In the genomic region with DNA sequence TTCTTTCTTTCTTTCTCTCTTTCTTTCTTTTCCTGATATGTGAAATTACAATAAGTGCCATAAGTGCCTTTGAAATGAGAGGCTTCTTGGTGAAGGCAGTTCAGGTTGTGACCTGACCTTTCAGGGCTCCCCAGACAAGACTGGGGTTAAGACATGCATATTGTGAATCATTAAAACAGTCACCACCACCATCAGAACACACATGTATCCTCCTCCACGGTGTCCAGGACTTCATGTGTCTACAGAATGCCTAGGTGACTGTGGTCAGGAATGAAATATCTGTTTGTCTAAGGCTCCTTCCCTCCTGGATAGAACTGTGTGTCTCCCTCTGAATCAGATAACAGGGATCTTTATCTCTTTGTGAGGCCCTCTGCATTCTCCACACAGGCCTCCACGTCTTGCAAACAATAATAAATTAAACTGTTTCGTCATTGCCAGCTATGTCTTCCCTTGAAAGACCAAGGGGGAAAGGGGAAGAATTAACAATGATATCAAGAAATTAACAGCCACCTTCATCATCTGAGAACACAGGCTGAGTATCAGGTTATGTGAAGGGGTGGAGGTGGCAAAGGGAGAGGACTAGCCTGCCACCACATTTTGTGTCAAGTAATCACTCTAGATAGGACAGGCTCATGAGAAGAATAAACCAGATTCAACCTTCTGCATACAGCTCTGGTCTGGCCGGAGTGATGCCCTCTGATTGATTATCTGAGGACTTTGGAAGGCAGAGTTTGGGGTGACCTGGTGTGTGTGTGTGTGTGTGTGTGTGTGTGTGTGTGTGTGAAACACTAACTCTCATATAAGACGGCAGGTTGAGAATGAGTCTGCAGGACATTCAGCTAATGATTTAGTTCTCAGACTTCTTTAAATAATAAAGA, we compare ENCODE assay signal across 10 mouse cellular contexts. TPM values are rescaled to one million over a fixed set of nuclear protein-coding genes. Genes with fewer than 3 reads are reported as not detected.
DNase-seq lines count a peak whose midpoint lies in the region; ATAC-seq and TF ChIP-seq lines count a peak whose summit lies in the region.
"Had no signal": no experiment of that assay in that cellular context is flagged by ENCODE, and none has a peak within 500 bp of the region (broad histone marks: within the 10 kb centered on the region; RNA-seq: fewer than 3 reads in every experiment).

No protein-coding gene starts in this region.

- H3K4me3 ChIP-seq in liver, adult 2 months (ENCODE audit: insufficient read depth, low read depth, low read length): peak overlapping the region; percentile 46
- H3K4me3 ChIP-seq in forebrain, embryonic 10.5 days: peak overlapping the region; percentile 84
- peak overlapping the region; percentile 76 for H3K4me3 ChIP-seq in limb, embryonic 11.5 days (ENCODE audit: low read depth, low read length)
- H3K4me3 ChIP-seq in neural tube, embryonic 15.5 days (replicated peaks): peak overlapping the region; percentile 63

- TF ChIP-seq CTCF in liver, adult 2 months (IDR thresholded peaks at IDR 0.05; ENCODE audit: low read depth, low read length): no peak

- H3K9ac ChIP-seq in liver, adult 2 months (ENCODE audit: low read depth, low read length): peak overlapping the region; percentile 41
- peak overlapping the region; percentile 99 for H3K9ac ChIP-seq in limb, embryonic 11.5 days (ENCODE audit: low read length)
- peak overlapping the region; percentile 71 for H3K9ac ChIP-seq in neural tube, embryonic 15.5 days (replicated peaks)

- H3K36me3 ChIP-seq in liver, adult 2 months (ENCODE audit: control insufficient read depth, insufficient read depth, low read length): peaks cover 34% of the 10 kb centered on the region
- peaks cover 68% of the 10 kb centered on the region for H3K36me3 ChIP-seq in forebrain, embryonic 10.5 days (replicated peaks)
- no peaks in the 10 kb centered on the region for H3K36me3 ChIP-seq in limb, embryonic 11.5 days (ENCODE audit: control insufficient read depth, insufficient read depth, low read length)
- no peaks in the 10 kb centered on the region for H3K36me3 ChIP-seq in neural tube, embryonic 15.5 days

- no peaks in the 10 kb centered on the region for H3K9me3 ChIP-seq in forebrain, embryonic 10.5 days
- no peaks in the 10 kb centered on the region for H3K9me3 ChIP-seq in limb, embryonic 11.5 days (ENCODE audit: control insufficient read depth, low read length)
- H3K9me3 ChIP-seq in neural tube, embryonic 15.5 days (replicated peaks): no peaks in the 10 kb centered on the region

- no peaks in the 10 kb centered on the region for H3K27me3 ChIP-seq in liver, adult 2 months (ENCODE audit: control insufficient read depth, insufficient read depth, low read length)
- peaks cover 86% of the 10 kb centered on the region for H3K27me3 ChIP-seq in forebrain, embryonic 10.5 days (ENCODE audit: poor library complexity, severe bottlenecking)
- no peaks in the 10 kb centered on the region for H3K27me3 ChIP-seq in limb, embryonic 11.5 days (ENCODE audit: control insufficient read depth, insufficient read depth, low read length)
- H3K27me3 ChIP-seq in neural tube, embryonic 15.5 days (replicated peaks): no peaks in the 10 kb centered on the region

- peak overlapping the region; percentile 92 for H3K4me2 ChIP-seq in limb, embryonic 11.5 days (ENCODE audit: low read depth, severe bottlenecking)
- H3K4me2 ChIP-seq in neural tube, embryonic 15.5 days: peak overlapping the region; percentile 96

- 5% methylated on average over 5 of the region's 5 CpGs for WGBS in liver, adult 2 months
- WGBS in forebrain, embryonic 10.5 days: 19% methylated on average over 5 of the region's 5 CpGs
- WGBS in limb, embryonic 11.5 days: 13% methylated on average over 5 of the region's 5 CpGs
- WGBS in neural tube, embryonic 15.5 days: 12% methylated on average over 5 of the region's 5 CpGs

- no peak for TF ChIP-seq POLR2A in liver, adult 2 months (IDR thresholded peaks at IDR 0.05; ENCODE audit: extremely low read depth, insufficient read depth, low read length)

- peaks cover 24% of the 10 kb centered on the region for H3K4me1 ChIP-seq in liver, adult 2 months (ENCODE audit: control insufficient read depth, insufficient read depth, low read length)
- H3K4me1 ChIP-seq in forebrain, embryonic 10.5 days: peaks cover 86% of the 10 kb centered on the region
- peaks cover 9% of the 10 kb centered on the region for H3K4me1 ChIP-seq in limb, embryonic 11.5 days (ENCODE audit: control insufficient read depth, insufficient read depth, low read length)
- peaks cover 35% of the 10 kb centered on the region for H3K4me1 ChIP-seq in neural tube, embryonic 15.5 days

- peaks cover 33% of the 10 kb centered on the region for H3K79me2 ChIP-seq in liver, adult 2 months (ENCODE audit: control insufficient read depth, insufficient read depth, low read length)

- DNase-seq in liver, adult 2 months (ENCODE audit: extremely low read depth, low read depth, low spot score): peak; percentile 89
- no peak for DNase-seq in liver
- DNase-seq in forebrain, embryonic 10.5 days (ENCODE audit: extremely low spot score, low spot score): peak; percentile 19
- no peak for DNase-seq in limb, embryonic 11.5 days (ENCODE audit: low spot score)
- no peak for DNase-seq in right cerebral cortex, postnatal 36 days (ENCODE audit: low spot score in 2 of 2)
- no peak for DNase-seq in spleen, adult 12 weeks (ENCODE audit: low spot score)
- DNase-seq: right cerebral cortex, postnatal 14 days had no signal

- peak overlapping the region; percentile 53 for H3K27ac ChIP-seq in liver, adult 2 months (replicated peaks; ENCODE audit: insufficient read depth, low read depth, low read length)
- H3K27ac ChIP-seq in forebrain, embryonic 10.5 days: peak overlapping the region; percentile 98
- no peak overlapping the region for H3K27ac ChIP-seq in limb, embryonic 11.5 days (replicated peaks; ENCODE audit: low read depth, low read length)
- H3K27ac ChIP-seq in neural tube, embryonic 15.5 days (replicated peaks): peak overlapping the region; percentile 64

- no peak for ATAC-seq in limb, embryonic 11.5 days (ENCODE audit: insufficient number of reproducible peaks, low FRiP score, low TSS enrichment, low read depth)
- no peak for ATAC-seq in neural tube, embryonic 15.5 days (ENCODE audit: low FRiP score)
- no peak for ATAC-seq in megakaryocyte-erythroid progenitor cell, adult 5-6 weeks (replicated peaks; ENCODE audit: low FRiP score, low TSS enrichment, poor library complexity, severe bottlenecking)

RNA-seq across cellular contexts. Expression of gene Nr2f2, which starts 10.6 kb away (rescaled TPM):
- total RNA-seq in liver, adult 2 months (2014; rRNA removed): 14.5 and 16.1 TPM in 2 replicates
- 64.2 and 84.0 TPM in 2 replicates for polyA plus RNA-seq in liver, adult 2 months (2012; rRNA removed)
- polyA plus RNA-seq in forebrain, embryonic 10.5 days (2016; fragmentation: Nextera tagmentation; extraction: Ambion mirVana): 82.3 and 82.7 TPM in 2 replicates
- 71.4 and 79.5 TPM in 2 replicates for polyA plus RNA-seq in limb, embryonic 11.5 days (2014; fragmentation: Nextera tagmentation; extraction: Ambion mirVana)
- 60.3 and 62.5 TPM in 2 replicates for polyA plus RNA-seq in neural tube, embryonic 15.5 days (2015; fragmentation: Nextera tagmentation; extraction: Ambion mirVana)
- not detected in 2 replicates for total RNA-seq in megakaryocyte-erythroid progenitor cell, adult 5-6 weeks (2014; fragmentation: Nextera tagmentation)
- not detected in 2 replicates for total RNA-seq in megakaryocyte-erythroid progenitor cell, adult 5-6 weeks (2017)
- total RNA-seq: hematopoietic stem cell, adult 5-6 weeks had no signal

Comparison
In these comparisons a context has a peak if more than half of its experiments do, and no peak if none do; other contexts are left out.
1. DNase-seq: peak in liver, adult 2 months (single experiment) and forebrain, embryonic 10.5 days (single experiment); none in liver (single experiment), limb, embryonic 11.5 days (single experiment), right cerebral cortex, postnatal 36 days (0 of 2) and spleen, adult 12 weeks (single experiment).
2. H3K9ac ChIP-seq: peak in every context shown above with its lines; median percentile 99 in limb, embryonic 11.5 days; 71 in neural tube, embryonic 15.5 days; 41 in liver, adult 2 months.
3. Peak in every context shown above with its lines, with median percentiles within 50 percentile points of each other: H3K4me3 ChIP-seq.